In the genomic region with DNA sequence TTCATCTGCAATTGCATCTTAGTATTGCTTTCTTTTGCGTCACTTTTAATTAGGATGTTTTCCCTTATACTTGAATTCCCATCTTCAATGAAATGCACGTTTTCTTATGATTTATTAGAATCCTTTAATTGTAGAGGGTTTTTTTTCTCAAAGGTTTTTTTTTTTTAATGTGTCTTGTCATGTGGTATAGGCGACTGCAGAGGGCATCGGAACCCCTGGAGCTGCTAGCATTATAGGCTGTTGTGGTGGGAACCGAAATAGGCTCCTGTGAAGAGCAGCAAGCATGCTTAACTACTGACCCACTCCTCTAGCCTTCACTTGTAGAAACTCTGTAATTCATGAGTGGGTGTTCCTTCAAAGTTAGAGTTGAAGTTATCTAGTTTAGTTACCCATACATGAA, we compare ENCODE assay signal across 7 mouse cellular contexts. TPM values are rescaled to one million over a fixed set of nuclear protein-coding genes. Genes with fewer than 3 reads are reported as not detected.
DNase-seq lines count a peak whose midpoint lies in the region; ATAC-seq lines count a peak whose summit lies in the region.

No protein-coding gene starts in this region.

- H3K4me3 ChIP-seq in embryonic facial prominence, embryonic 13.5 days, result peak overlapping the region; percentile 99
- H3K4me3 ChIP-seq in limb, embryonic 13.5 days, result peak overlapping the region; percentile 99
- peak overlapping the region; percentile 99 for H3K4me3 ChIP-seq in stomach, embryonic 14.5 days (ENCODE audit: low read depth, low read length)

- H3K9me3 ChIP-seq in embryonic facial prominence, embryonic 13.5 days, result no peaks in the 10 kb centered on the region
- no peaks in the 10 kb centered on the region for H3K9me3 ChIP-seq in limb, embryonic 13.5 days
- H3K9me3 ChIP-seq in stomach, embryonic 14.5 days (ENCODE audit: control insufficient read depth, low read depth, low read length), result no peaks in the 10 kb centered on the region

- no peaks in the 10 kb centered on the region for H3K27me3 ChIP-seq in embryonic facial prominence, embryonic 13.5 days
- H3K27me3 ChIP-seq in limb, embryonic 13.5 days, result no peaks in the 10 kb centered on the region
- no peaks in the 10 kb centered on the region for H3K27me3 ChIP-seq in stomach, embryonic 14.5 days (ENCODE audit: control insufficient read depth, insufficient read depth, low read length)

- H3K36me3 ChIP-seq in embryonic facial prominence, embryonic 13.5 days, result peaks cover 22% of the 10 kb centered on the region
- H3K36me3 ChIP-seq in limb, embryonic 13.5 days, result peaks cover 19% of the 10 kb centered on the region
- peaks cover 7% of the 10 kb centered on the region; the same call in 1 of the 2 replicates for H3K36me3 ChIP-seq in stomach, embryonic 14.5 days (ENCODE audit: control insufficient read depth, insufficient read depth, low read length)

- H3K4me1 ChIP-seq in embryonic facial prominence, embryonic 13.5 days, result peaks cover 33% of the 10 kb centered on the region
- peaks cover 41% of the 10 kb centered on the region for H3K4me1 ChIP-seq in limb, embryonic 13.5 days
- H3K4me1 ChIP-seq in stomach, embryonic 14.5 days (ENCODE audit: control insufficient read depth, insufficient read depth, low read length), result peaks cover 36% of the 10 kb centered on the region

- ATAC-seq in embryonic facial prominence, embryonic 13.5 days (ENCODE audit: insufficient number of reproducible peaks, insufficient read depth, low FRiP score, low TSS enrichment, low read depth), result no peak
- no peak for ATAC-seq in limb, embryonic 13.5 days (ENCODE audit: low FRiP score, low read depth)
- no peak for ATAC-seq in stomach, embryonic 14.5 days (ENCODE audit: insufficient number of reproducible peaks, insufficient read depth, low FRiP score, low read depth)

- peak; percentile 29 for DNase-seq in thymus, postnatal 4 days
- no peak for DNase-seq in thymus, postnatal 25 days
- DNase-seq in cerebellum, adult 11 months, result no peak
- no peak for DNase-seq in adrenal gland, postnatal 36 days

- 11% methylated on average over 5 of the region's 5 CpGs for WGBS in embryonic facial prominence, embryonic 13.5 days
- WGBS in limb, embryonic 13.5 days, result 17% methylated on average over 5 of the region's 5 CpGs
- 16% methylated on average over 5 of the region's 5 CpGs for WGBS in stomach, embryonic 14.5 days

- peak overlapping the region; percentile 96; the same call in 1 of the 2 replicates for H3K27ac ChIP-seq in embryonic facial prominence, embryonic 13.5 days
- H3K27ac ChIP-seq in limb, embryonic 13.5 days, result no peak overlapping the region
- no peak overlapping the region; the same call in 1 of the 2 replicates for H3K27ac ChIP-seq in stomach, embryonic 14.5 days (ENCODE audit: low read length)

- peak overlapping the region; percentile 99 for H3K9ac ChIP-seq in embryonic facial prominence, embryonic 13.5 days
- H3K9ac ChIP-seq in limb, embryonic 13.5 days, result peak overlapping the region; percentile 98
- H3K9ac ChIP-seq in stomach, embryonic 14.5 days (replicated peaks; ENCODE audit: low read depth, low read length), result peak overlapping the region; percentile 99

- peak overlapping the region; percentile 60 for H3K4me2 ChIP-seq in embryonic facial prominence, embryonic 13.5 days
- peak overlapping the region; percentile 75 for H3K4me2 ChIP-seq in limb, embryonic 13.5 days (replicated peaks)
- H3K4me2 ChIP-seq in stomach, embryonic 14.5 days (replicated peaks; ENCODE audit: low read depth, low read length), result peak overlapping the region; percentile 61

RNA-seq across cellular contexts. Expression of a gene that starts 1.1 kb away (rescaled TPM):
- 103 and 122 TPM in 2 replicates for polyA plus RNA-seq in embryonic facial prominence, embryonic 13.5 days (2015; fragmentation: Nextera tagmentation; extraction: Ambion mirVana)
- polyA plus RNA-seq in limb, embryonic 13.5 days (2015; fragmentation: Nextera tagmentation; extraction: Ambion mirVana), result 103 and 111 TPM in 2 replicates
- 119 and 120 TPM in 2 replicates for polyA plus RNA-seq in stomach, embryonic 14.5 days (2014; fragmentation: Nextera tagmentation; extraction: Ambion mirVana)
- total RNA-seq in adrenal gland, postnatal 36 days (2021), result 100 to 1,000 TPM in 1 of 2 experiments, 10 to 100 TPM in 1; 90.7 to 114 TPM

RNA-seq across cellular contexts. Expression of a gene that starts 22.0 kb away (rescaled TPM):
- polyA plus RNA-seq in embryonic facial prominence, embryonic 13.5 days (2015; fragmentation: Nextera tagmentation; extraction: Ambion mirVana), result 205 and 221 TPM in 2 replicates
- 206 and 213 TPM in 2 replicates for polyA plus RNA-seq in limb, embryonic 13.5 days (2015; fragmentation: Nextera tagmentation; extraction: Ambion mirVana)
- polyA plus RNA-seq in stomach, embryonic 14.5 days (2014; fragmentation: Nextera tagmentation; extraction: Ambion mirVana), result 207 and 215 TPM in 2 replicates
- total RNA-seq in adrenal gland, postnatal 36 days (2021), result 10 to 100 TPM; 83.7 to 87.3 TPM

RNA-seq across cellular contexts. Expression of a gene that starts 47.5 kb away (rescaled TPM):
- 0.07 TPM in 1 of 2 replicates, not detected in the other for polyA plus RNA-seq in embryonic facial prominence, embryonic 13.5 days (2015; fragmentation: Nextera tagmentation; extraction: Ambion mirVana)
- 0.03 TPM in 1 of 2 replicates, not detected in the other for polyA plus RNA-seq in limb, embryonic 13.5 days (2015; fragmentation: Nextera tagmentation; extraction: Ambion mirVana)
- polyA plus RNA-seq in stomach, embryonic 14.5 days (2014; fragmentation: Nextera tagmentation; extraction: Ambion mirVana), result 9.8 and 10.4 TPM in 2 replicates
- total RNA-seq in adrenal gland, postnatal 36 days (2021), result not detected

Comparison
In these comparisons a context has a peak if more than half of its experiments do, and no peak if none do; other contexts are left out.
1. RNA of a gene that starts 47.5 kb away (polyA plus RNA-seq): 9.8 to 10.4 TPM in stomach, embryonic 14.5 days; 0.07 TPM in embryonic facial prominence, embryonic 13.5 days and 0.03 TPM in limb, embryonic 13.5 days; every median in the first group is over 10 times any median in the second.
2. Peak in every context shown above with its lines, with median percentiles within 50 percentile points of each other: H3K4me2 ChIP-seq, H3K4me3 ChIP-seq and H3K9ac ChIP-seq.